Mouse (Mus musculus) MEL (cell line): ENCODE results near the gene 1700011L22Rik.

Experiments used
- EP300 ChIP-seq, 2 experiments: IDR thresholded peaks; 2 replicates each; pipeline ENCODE4 v1.6.1; 2011; ENCODE audit warnings: improper control_type of control experiment in 2 of 2, low read length in 2 of 2, low read depth in 1 of 2, mild to moderate bottlenecking in 1 of 2
- ETS1 ChIP-seq: IDR thresholded peaks from 2 replicates; pipeline ENCODE4 v1.6.1; 2012; ENCODE audit warnings: low read depth, mild to moderate bottlenecking, inconsistent platforms, low read length, improper control_type of control experiment, moderate library complexity
- KAT2A ChIP-seq: conservative IDR thresholded peaks from 2 replicates; pipeline ENCODE4 v1.6.1; 2012; ENCODE audit warnings: low read depth, low read length, improper control_type of control experiment, inconsistent platforms
- NRF1 ChIP-seq: IDR thresholded peaks from 2 replicates; pipeline ENCODE4 v1.6.1; 2014; ENCODE audit warnings: low read depth, mild to moderate bottlenecking, inconsistent platforms, low read length, improper control_type of control experiment, moderate library complexity; ENCODE audit not compliant: poor library complexity, insufficient read depth, severe bottlenecking
- RCOR1 ChIP-seq: IDR thresholded peaks from 2 replicates; pipeline ENCODE4 v1.6.1; 2012; ENCODE audit warnings: low read depth, mild to moderate bottlenecking, inconsistent platforms, low read length, improper control_type of control experiment
- TBP ChIP-seq: IDR thresholded peaks from 2 replicates; pipeline ENCODE4 v1.8.0; 2011; ENCODE audit warnings: low read depth, low read length, improper control_type of control experiment

DNA sequence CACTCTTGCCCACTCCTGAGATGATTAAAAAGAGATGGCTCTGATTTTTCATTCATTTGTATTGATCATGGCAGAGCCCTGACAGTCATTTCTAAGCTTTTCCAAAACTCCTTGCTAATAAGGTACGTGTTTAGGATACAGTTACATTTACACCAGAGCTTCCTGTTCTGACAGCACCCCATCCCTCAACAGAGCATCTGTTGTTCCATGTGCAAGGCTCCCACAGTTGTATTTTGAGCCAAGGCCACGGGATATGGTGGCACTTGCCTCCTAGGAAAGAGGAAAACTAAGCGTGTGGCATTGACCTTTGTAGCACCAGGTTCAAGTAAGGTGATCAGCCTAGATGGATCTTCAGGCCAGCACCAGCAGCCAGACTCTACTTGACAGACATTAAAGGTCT, 83.1 kb downstream of the 1700011L22Rik start:
- TF ChIP-seq ETS1 (no peak), EP300 (IDR thresholded peaks at IDR 0.05; ENCODE audit: low read depth in 1 of 2, low read length in 2 of 2) (no peak), KAT2A (no peak), TBP (no peak), NRF1 (no peak), RCOR1 (no peak)
